Mouse (Mus musculus) layer of hippocampus, adult 18-20 months (tissue): ENCODE measurements around the gene Stk32b. TPM values are rescaled to one million over a fixed set of nuclear protein-coding genes. Genes with fewer than 3 reads are reported as not detected.

Experiments
- DNase-seq, 2 experiments: peaks; one replicate each; pipeline ENCODE4 v3.0.0; 2022; ENCODE audit warnings: low spot score in 2 of 2
- total RNA-seq, 2 experiments: library from RNA; stranded (reverse); gene quantifications; 2 replicates each; pipeline ENCODE4 v1.2.3; 2021

Gene Stk32b
- total RNA-seq, 2 experiments from 2014 or later, result 5.0 to 6.9 TPM

- peak; percentile 4 to 37 for DNase-seq
Measured at GRCm38 (mm10) chr5:37670781-37671180, 46.2 kb downstream of the Stk32b start.

- no peak for DNase-seq
Measured at GRCm38 (mm10) chr5:37664962-37665361, 52.0 kb downstream of the Stk32b start.

GRCm38 (mm10) chr5:37659177-37659576, 57.8 kb downstream of the Stk32b start:
- DNase-seq, result no peak

GRCm38 (mm10) chr5:37657741-37658140, 59.2 kb downstream of the Stk32b start:
- peak; percentile 20 to 36 for DNase-seq

GRCm38 (mm10) chr5:37655208-37655607, 61.8 kb downstream of the Stk32b start:
- peak in 1 of 2 experiments; percentile 11 for DNase-seq

GRCm38 (mm10) chr5:37650681-37651211, 66.2 kb downstream of the Stk32b start:
- no peak for DNase-seq

- DNase-seq, result no peak
Measured at GRCm38 (mm10) chr5:37650089-37650601, 66.8 kb downstream of the Stk32b start.

GRCm38 (mm10) chr5:37644082-37644481, 72.9 kb downstream of the Stk32b start:
- DNase-seq, result no peak

- no peak for DNase-seq
Measured at GRCm38 (mm10) chr5:37642486-37642885, 74.5 kb downstream of the Stk32b start.

GRCm38 (mm10) chr5:37634791-37635190, 82.2 kb downstream of the Stk32b start:
- DNase-seq, result no peak

- no peak for DNase-seq
Measured at GRCm38 (mm10) chr5:37627437-37628163, 89.4 kb downstream of the Stk32b start.

GRCm38 (mm10) chr5:37611874-37612273, 105.1 kb downstream of the Stk32b start:
- no peak for DNase-seq

GRCm38 (mm10) chr5:37599566-37599965, 117.4 kb downstream of the Stk32b start:
- DNase-seq, result no peak

- no peak for DNase-seq
Measured at GRCm38 (mm10) chr5:37598271-37598670, 118.7 kb downstream of the Stk32b start.

- no peak for DNase-seq
Measured at GRCm38 (mm10) chr5:37592411-37592810, 124.6 kb downstream of the Stk32b start.

GRCm38 (mm10) chr5:37587861-37588260, 129.1 kb downstream of the Stk32b start:
- DNase-seq, result no peak

- DNase-seq, result no peak
Measured at GRCm38 (mm10) chr5:37586071-37586470, 130.9 kb downstream of the Stk32b start.

- no peak for DNase-seq
Measured at GRCm38 (mm10) chr5:37575427-37575826, 141.5 kb downstream of the Stk32b start.

GRCm38 (mm10) chr5:37557274-37557815, 159.6 kb downstream of the Stk32b start:
- no peak for DNase-seq

GRCm38 (mm10) chr5:37554231-37554630, 162.7 kb downstream of the Stk32b start:
- no peak for DNase-seq

- peak; percentile 6 to 14 for DNase-seq
Measured at GRCm38 (mm10) chr5:37551649-37552048, 165.3 kb downstream of the Stk32b start.

GRCm38 (mm10) chr5:37535726-37536293, 181.2 kb downstream of the Stk32b start:
- peak in 1 of 2 experiments; percentile 11 for DNase-seq
